Mouse (Mus musculus): ENCODE data around the gene Olfr772.
"Not testable (repeated sequence)": the region's sequence is repeated elsewhere in the genome, so short reads cannot be mapped to it uniquely, and the experiment has no call there.

Olfr772 gene

GRCm38 (mm10) chr10:129177821-129178220, at the start of gene Olfr772:
Gene Olfr772 (minus strand): TSS chr10:129177921.
- DNase-seq (ENCODE audit: low read depth, low spot score): not testable (repeated sequence)

GRCm38 (mm10) chr10:129187319-129187718, 9.6 kb upstream of the Olfr772 start, which contains the start of gene Olfr773:
Gene Olfr773 (minus strand): TSS chr10:129187419.
- not testable (repeated sequence) for DNase-seq (ENCODE audit: low read depth, low spot score)

GRCm38 (mm10) chr10:129164651-129165050, 13.1 kb downstream of the Olfr772 start, which contains the start of gene Olfr771:
Gene Olfr771 (minus strand): TSS chr10:129164751.
- DNase-seq (ENCODE audit: low read depth, low spot score): no peak

GRCm38 (mm10) chr10:129138898-129139297, 38.8 kb downstream of the Olfr772 start, which contains the start of gene Olfr770:
Gene Olfr770 (minus strand): TSS chr10:129138998.
- no peak for DNase-seq (ENCODE audit: low read depth, low spot score)

Data from ES-CJ7 (cell line).